Mouse (Mus musculus): Measurements from ENCODE around the gene Ece1. TPM values are rescaled to one million over a fixed set of nuclear protein-coding genes. Genes with fewer than 3 reads are reported as not detected.
A peak's percentile ranks its signal among the peaks of the same experiment; 100 is the strongest.

Ece1 gene
- polyA plus RNA-seq, 1 experiment from 2014 or later, result 53.7 TPM

DNA sequence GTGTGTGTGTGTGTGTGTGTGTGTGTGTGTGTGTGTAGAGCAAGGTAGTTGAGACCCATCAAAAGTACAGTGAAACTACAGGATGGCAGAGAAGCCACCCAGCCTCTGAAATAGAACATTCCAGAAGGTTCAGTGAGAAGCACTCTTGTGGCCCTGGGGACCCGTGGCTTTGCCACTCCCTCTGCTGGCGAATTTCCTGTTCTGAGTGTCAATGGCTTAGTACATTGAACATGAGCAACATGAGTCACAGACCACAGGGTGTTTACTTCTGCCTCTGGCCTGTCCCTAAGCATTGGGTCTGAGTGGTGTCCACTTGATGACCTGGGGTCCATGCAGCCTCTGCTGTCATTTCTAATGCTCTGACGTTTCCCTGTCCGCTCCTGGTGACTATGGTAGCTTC is 28.6 kb downstream of the Ece1 start:
- Histone ChIP-seq H3K9me3 (replicated peaks) (no peaks in the 10 kb centered on the region), H3K4me1 (peaks cover 22% of the 10 kb centered on the region), H3K4me2 (no peak overlapping the region), H3K27me3 (no peaks in the 10 kb centered on the region), H3K9ac (no peak overlapping the region), H3K36me3 (no peaks in the 10 kb centered on the region), H3K4me3 (replicated peaks) (no peak overlapping the region), H3K27ac (no peak overlapping the region)
- WGBS, result 74% methylated on average over 4 of the region's 4 CpGs
- no peak for ATAC-seq (replicated peaks; ENCODE audit: low FRiP score)

DNA sequence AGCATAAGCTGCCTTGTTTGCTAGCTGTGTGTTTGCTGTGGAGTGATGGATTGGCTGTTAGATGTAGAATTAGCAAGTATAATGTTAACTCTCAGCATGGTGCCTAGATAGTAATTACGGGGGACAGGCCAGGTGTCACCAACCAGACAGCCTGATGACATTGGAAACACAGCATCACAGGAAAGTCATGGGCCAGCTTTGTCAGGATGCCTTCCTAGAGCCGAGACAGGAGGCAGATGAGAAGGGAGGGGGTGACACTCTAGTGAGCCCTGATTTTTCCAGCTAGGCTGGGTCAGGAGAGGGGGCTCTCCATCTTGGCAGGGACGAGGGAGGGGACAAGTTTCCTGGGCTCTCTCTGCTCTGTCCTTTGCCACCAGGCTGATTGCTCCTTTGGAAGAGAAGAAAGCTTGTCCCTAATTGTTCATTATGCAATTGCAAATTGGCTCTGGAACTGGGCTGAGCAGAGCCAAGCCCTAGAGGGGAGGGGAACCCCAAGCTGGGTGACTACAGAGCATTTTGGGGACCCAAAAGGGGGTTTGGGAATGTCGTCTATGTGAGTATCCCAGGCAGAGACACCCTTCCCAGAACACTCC is 29.6 kb downstream of the Ece1 start:
- Histone ChIP-seq H3K9ac (no peak overlapping the region), H3K27ac (no peak overlapping the region), H3K4me3 (replicated peaks) (no peak overlapping the region), H3K9me3 (replicated peaks) (no peaks in the 10 kb centered on the region), H3K4me2 (no peak overlapping the region), H3K27me3 (no peaks in the 10 kb centered on the region), H3K4me1 (peaks cover 32% of the 10 kb centered on the region), H3K36me3 (no peaks in the 10 kb centered on the region)
- no peak for ATAC-seq (replicated peaks; ENCODE audit: low FRiP score)
- WGBS, result 22% methylated on average over 4 of the region's 4 CpGs

DNA sequence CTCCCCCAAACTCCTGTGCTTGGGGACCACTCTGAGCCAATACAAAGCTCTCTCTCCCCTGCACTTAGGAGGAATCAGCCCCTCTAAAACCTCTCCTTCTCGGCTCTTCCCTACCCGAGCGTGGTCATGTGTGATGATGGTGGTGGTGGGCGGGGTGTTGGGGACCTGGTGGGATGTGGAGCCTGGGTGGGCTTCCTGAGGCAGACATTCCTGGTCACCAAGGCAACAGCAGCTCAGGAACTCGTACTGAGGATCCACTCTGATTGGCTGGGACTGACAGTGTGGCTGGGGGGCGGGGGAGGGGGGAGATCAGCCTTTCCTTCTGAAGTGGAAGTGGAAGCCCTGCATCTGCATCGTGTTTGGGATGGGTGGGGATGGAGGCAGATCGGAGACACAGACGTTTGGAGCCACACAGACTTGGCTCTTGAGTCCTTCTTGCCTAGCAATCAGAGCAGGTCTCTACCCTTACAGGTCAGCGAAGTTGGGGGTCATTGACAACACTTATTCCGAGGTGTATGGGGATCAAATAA is 30.7 kb downstream of the Ece1 start:
- Histone ChIP-seq H3K27me3 (no peaks in the 10 kb centered on the region), H3K9me3 (replicated peaks) (no peaks in the 10 kb centered on the region), H3K4me1 (peaks cover 42% of the 10 kb centered on the region), H3K27ac (no peak overlapping the region), H3K4me2 (peak overlapping the region; percentile 9; the same call in 1 of the 2 replicates), H3K9ac (no peak overlapping the region), H3K4me3 (replicated peaks) (no peak overlapping the region), H3K36me3 (no peaks in the 10 kb centered on the region)
- WGBS, result 12% methylated on average over 11 of the region's 11 CpGs
- peak; percentile 46; the same call in 1 of the 2 replicates for ATAC-seq (replicated peaks; ENCODE audit: low FRiP score)

DNA sequence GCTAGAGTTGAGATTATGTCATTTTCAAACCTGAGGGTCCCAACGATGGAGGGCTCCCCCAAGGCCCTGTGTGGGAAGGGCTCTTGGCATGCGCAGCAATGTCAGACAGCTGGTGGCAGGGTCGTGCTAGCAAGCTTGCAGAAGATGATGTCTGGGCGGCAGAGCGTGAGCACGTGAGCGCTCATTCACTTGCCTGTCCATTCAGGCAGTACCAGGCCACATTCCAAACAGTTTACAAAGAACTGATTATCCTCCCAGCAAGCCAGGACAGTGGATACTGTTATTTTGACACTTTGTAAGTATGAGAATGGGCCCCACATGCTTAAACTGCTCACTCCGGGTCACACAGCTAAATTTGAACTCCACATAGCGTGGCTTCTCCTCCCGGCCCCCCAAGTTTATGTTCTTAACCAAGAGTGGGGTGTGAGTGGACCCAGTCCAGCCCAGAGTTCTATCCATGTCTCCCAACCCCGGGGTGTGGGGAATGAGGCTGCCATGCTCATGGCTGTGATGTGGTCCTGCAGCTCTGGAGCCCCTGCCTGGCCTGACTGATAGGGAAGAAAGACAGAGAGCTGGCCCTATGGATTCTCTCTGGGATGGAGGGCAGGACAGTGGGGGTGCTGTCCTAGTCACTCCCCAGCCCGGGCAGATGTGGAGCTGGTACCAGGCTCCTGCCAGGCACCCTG is 34.7 kb downstream of the Ece1 start:
- Histone ChIP-seq H3K9me3 (replicated peaks) (no peaks in the 10 kb centered on the region), H3K27me3 (no peaks in the 10 kb centered on the region), H3K36me3 (no peaks in the 10 kb centered on the region), H3K4me3 (replicated peaks) (no peak overlapping the region), H3K4me2 (no peak overlapping the region), H3K4me1 (peaks cover 61% of the 10 kb centered on the region), H3K27ac (peak overlapping the region; percentile 81), H3K9ac (0 out of 2 replicates have a peak overlapping the region, but pooled peaks have one; percentile 17)
- no peak for ATAC-seq (replicated peaks; ENCODE audit: low FRiP score)
- 42% methylated on average over 12 of the region's 12 CpGs for WGBS

DNA sequence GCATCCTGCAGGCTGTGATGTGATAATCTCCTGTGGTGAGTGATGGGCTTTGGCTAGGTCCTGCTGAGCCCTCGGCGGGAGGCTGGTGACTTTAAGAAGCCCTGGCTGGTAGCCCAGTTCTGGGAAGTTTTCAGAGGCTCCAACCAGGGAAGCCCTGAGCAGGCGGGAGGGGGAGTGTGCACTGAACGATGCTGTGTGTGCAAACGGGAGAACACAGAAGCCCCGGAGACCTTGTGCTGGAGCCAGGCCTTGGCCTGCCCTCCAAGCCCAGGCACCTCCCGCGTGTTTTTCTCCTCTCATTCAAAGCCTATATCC is 35.2 kb downstream of the Ece1 start:
- 23% methylated on average over 8 of the region's 8 CpGs for WGBS
- Histone ChIP-seq H3K36me3 (no peaks in the 10 kb centered on the region), H3K9me3 (replicated peaks) (no peaks in the 10 kb centered on the region), H3K27ac (peak overlapping the region; percentile 81), H3K27me3 (no peaks in the 10 kb centered on the region), H3K4me2 (no peak overlapping the region), H3K9ac (0 out of 2 replicates have a peak overlapping the region, but pooled peaks have one; percentile 17), H3K4me3 (replicated peaks) (no peak overlapping the region), H3K4me1 (peaks cover 59% of the 10 kb centered on the region)
- ATAC-seq (replicated peaks; ENCODE audit: low FRiP score), result no peak

DNA sequence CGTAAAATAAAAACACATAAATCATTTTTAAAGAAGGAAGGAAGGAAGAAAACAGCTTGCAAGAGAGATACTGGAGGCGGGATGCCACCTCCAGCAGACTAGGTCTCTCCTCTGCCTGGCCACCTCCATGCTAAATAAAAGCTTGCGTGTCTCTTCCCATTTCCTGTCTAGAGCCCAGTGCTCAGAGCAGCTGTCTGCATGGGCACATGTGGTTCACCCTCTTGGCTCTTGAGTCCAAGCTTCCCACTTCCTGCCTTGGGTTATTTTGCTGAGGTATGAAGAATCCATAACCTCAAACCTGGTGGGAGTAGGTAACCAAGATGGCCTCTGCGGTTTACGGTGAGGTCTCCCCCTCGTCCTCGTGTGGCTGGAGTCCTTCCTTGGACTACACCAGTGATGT is 36.5 kb downstream of the Ece1 start:
- Histone ChIP-seq H3K27me3 (no peaks in the 10 kb centered on the region), H3K36me3 (no peaks in the 10 kb centered on the region), H3K4me1 (peaks cover 63% of the 10 kb centered on the region), H3K9ac (no peak overlapping the region), H3K4me2 (no peak overlapping the region), H3K4me3 (replicated peaks) (no peak overlapping the region), H3K9me3 (replicated peaks) (no peaks in the 10 kb centered on the region), H3K27ac (no peak overlapping the region)
- 62% methylated on average over 7 of the region's 7 CpGs for WGBS
- ATAC-seq (replicated peaks; ENCODE audit: low FRiP score), result no peak

DNA sequence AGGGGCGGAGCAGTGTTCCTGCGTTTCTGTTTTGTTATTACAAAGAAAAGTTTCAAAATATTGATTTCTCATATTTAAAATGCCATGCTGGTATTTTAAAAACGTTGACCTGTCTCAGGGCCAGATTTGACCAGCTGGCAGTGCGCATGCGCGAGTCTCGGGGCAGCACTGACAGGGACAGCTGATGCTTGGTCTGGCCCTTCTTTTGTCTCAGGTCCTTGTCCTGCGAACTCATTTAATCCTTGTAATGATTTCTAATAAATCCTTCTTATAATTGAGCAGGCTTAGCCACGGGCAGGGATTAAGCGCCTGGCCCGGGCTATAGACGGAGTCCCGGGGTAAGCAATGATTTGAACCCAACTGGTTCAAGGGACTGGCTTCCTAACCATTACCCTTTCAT is 40.2 kb downstream of the Ece1 start:
- no peak overlapping the region for H3K27ac ChIP-seq
- H3K27me3 ChIP-seq, result no peaks in the 10 kb centered on the region
- H3K9ac ChIP-seq, result no peak overlapping the region
- H3K9me3 ChIP-seq (replicated peaks), result no peaks in the 10 kb centered on the region
- H3K36me3 ChIP-seq, result no peaks in the 10 kb centered on the region
- H3K4me3 ChIP-seq (replicated peaks), result no peak overlapping the region
- WGBS, result 82% methylated on average over 13 of the region's 13 CpGs
- no peak for ATAC-seq (replicated peaks; ENCODE audit: low FRiP score)
- H3K4me2 ChIP-seq, result no peak overlapping the region
- H3K4me1 ChIP-seq, result peaks cover 53% of the 10 kb centered on the region

DNA sequence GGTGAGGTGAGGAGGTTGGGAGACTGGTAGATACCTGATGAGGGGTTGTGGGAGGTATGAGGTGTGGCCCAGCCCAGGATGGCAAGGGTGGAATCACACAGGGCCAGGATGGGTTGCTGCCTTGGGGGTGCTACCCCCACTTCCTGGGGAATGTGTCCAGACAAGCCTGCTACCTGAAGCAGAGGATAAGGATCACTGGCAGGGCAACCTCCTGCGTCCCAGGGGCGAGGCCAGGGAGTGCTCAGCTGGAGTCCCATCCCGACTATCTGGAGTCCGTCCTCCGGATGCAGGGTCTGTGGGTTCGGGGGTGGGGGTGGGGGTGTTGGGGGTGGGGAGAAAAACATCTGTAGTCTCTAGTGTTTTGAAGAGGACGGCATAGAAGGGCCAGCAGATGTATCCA is 40.8 kb downstream of the Ece1 start:
- Histone ChIP-seq H3K27me3 (no peaks in the 10 kb centered on the region), H3K27ac (no peak overlapping the region), H3K36me3 (no peaks in the 10 kb centered on the region), H3K4me3 (replicated peaks) (no peak overlapping the region), H3K4me1 (peaks cover 47% of the 10 kb centered on the region), H3K4me2 (no peak overlapping the region), H3K9me3 (replicated peaks) (no peaks in the 10 kb centered on the region), H3K9ac (no peak overlapping the region)
- 30% methylated on average over 7 of the region's 7 CpGs for WGBS
- no peak for ATAC-seq (replicated peaks; ENCODE audit: low FRiP score)

DNA sequence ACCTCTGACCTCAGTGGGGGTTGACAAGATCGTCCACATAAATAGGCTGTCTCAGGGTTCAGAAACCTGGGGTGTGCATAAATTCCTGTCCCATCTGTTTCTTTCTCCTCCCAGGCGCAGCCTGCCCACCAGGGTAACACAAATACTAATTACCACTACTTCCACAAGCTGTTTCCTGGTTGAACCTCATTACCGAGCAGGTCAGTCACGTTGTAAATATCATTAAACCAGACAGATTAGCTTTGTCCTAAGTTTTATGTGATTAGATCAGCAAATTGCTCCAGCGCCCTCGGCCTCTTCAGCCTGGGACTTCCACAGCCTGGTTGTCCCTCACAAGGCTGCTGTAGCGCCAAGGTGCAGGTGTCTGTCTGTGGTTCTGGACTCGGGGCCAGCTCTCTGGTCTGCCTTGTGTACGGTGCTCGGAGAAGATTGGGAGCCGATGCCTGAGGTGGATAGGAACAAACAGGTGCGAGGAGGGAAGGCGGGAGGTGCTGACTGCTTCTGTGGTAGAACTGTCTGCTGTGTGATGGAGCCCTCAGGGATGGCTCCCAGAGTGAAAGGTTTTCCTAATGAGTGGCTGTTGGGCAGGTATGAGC is 43.0 kb downstream of the Ece1 start:
- H3K27ac ChIP-seq, result no peak overlapping the region

DNA sequence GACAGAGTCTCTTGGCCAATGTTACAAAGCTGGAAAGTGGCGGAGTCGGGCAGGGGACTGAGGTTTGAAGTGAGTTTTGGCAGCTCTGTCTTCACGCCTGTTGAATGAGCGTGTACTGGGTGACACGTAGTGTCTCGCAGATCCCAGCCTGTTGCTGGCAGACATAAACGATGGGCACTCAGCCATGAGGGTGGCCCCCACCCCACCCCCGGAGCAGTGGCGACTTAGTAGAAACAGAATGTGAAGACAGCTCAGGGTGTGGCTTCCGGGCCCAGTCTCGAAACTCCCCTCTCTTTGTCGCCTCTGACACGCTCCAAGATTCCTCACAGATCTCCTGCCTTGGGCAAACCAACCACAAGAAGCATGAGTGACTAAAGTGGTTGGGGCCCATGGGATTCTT is 45.9 kb downstream of the Ece1 start:
- Histone ChIP-seq H3K4me1 (peaks cover 33% of the 10 kb centered on the region), H3K27me3 (no peaks in the 10 kb centered on the region), H3K4me3 (replicated peaks) (no peak overlapping the region), H3K9ac (no peak overlapping the region), H3K27ac (no peak overlapping the region), H3K36me3 (no peaks in the 10 kb centered on the region), H3K9me3 (replicated peaks) (no peaks in the 10 kb centered on the region), H3K4me2 (no peak overlapping the region)
- 51% methylated on average over 13 of the region's 13 CpGs for WGBS
- no peak for ATAC-seq (replicated peaks; ENCODE audit: low FRiP score)

More for the DNA sequence above, 43.0 kb downstream of the Ece1 start:
- H3K9ac ChIP-seq, result no peak overlapping the region
- H3K4me3 ChIP-seq (replicated peaks), result no peak overlapping the region
- peaks cover 43% of the 10 kb centered on the region for H3K4me1 ChIP-seq
- no peaks in the 10 kb centered on the region for H3K27me3 ChIP-seq
- H3K4me2 ChIP-seq, result no peak overlapping the region
- H3K9me3 ChIP-seq (replicated peaks), result no peaks in the 10 kb centered on the region
- ATAC-seq (replicated peaks; ENCODE audit: low FRiP score), result no peak
- no peaks in the 10 kb centered on the region for H3K36me3 ChIP-seq
- WGBS, result 46% methylated on average over 13 of the region's 13 CpGs

DNA sequence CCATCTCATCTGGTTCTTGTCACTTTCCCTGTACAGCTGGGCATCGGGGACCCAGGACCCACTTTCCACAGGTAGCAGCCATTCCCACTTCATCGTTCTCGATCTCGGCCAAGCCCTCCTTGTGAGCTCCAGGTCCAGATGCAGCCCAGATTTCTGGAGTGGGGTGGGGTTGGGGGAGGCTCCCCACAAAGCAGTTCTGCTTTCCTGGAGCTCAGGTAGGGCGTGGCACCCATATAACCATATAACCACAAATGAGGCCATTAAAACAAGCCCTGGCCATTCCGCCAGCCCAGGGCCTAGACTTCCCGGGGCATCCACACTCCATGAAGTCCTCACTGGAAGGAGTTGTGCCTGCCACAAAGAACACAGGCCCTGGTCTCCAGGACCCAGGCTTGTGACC is 46.5 kb downstream of the Ece1 start:
- Histone ChIP-seq H3K9me3 (replicated peaks) (no peaks in the 10 kb centered on the region), H3K4me1 (peaks cover 33% of the 10 kb centered on the region), H3K4me2 (no peak overlapping the region), H3K27ac (no peak overlapping the region), H3K27me3 (no peaks in the 10 kb centered on the region), H3K36me3 (no peaks in the 10 kb centered on the region), H3K9ac (no peak overlapping the region), H3K4me3 (replicated peaks) (no peak overlapping the region)
- ATAC-seq (replicated peaks; ENCODE audit: low FRiP score), result no peak
- 74% methylated on average over 7 of the region's 7 CpGs for WGBS

DNA sequence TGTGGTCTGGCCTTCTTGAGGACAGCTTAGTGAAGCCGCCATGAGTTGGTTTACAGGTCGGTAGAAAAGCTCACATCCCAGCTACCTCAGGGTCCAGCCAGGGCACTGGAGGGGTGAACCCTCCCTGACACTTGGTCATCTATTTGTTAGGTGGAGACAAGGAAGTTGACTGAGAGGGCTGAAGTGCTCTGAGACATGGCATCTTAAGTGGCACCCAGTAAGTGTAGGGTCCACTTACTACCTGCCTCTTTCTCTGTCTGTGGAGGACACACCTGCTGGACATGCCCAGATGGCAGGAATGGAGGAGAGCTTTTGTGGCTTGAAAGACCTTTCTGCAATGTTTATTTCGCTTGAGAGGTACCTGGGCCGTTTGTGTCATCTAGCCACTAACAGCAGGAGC is 46.9 kb downstream of the Ece1 start:
- 65% methylated on average over 4 of the region's 4 CpGs for WGBS
- ATAC-seq (replicated peaks; ENCODE audit: low FRiP score), result no peak
- no peak overlapping the region for H3K27ac ChIP-seq

More for the DNA sequence above, 46.9 kb downstream of the Ece1 start:
- Histone ChIP-seq H3K4me1 (peaks cover 37% of the 10 kb centered on the region), H3K4me2 (no peak overlapping the region), H3K9me3 (replicated peaks) (no peaks in the 10 kb centered on the region), H3K4me3 (replicated peaks) (no peak overlapping the region), H3K9ac (no peak overlapping the region), H3K36me3 (no peaks in the 10 kb centered on the region), H3K27me3 (no peaks in the 10 kb centered on the region)
